Mouse (Mus musculus): ENCODE measurements at regions not wholly inside any gene's neighbourhood (a gene's known extent, or its start where the extent isn't known, plus 50 kb on each side); places are given as distances from the start of the nearest gene placed in this dataset.
"Not testable (repeated sequence)": the region's sequence is repeated elsewhere in the genome, so short reads cannot be mapped to it uniquely, and the experiment has no call there.

- no peak overlapping the region for H3K4me2 ChIP-seq (ENCODE audit: insufficient read depth, low read depth, poor library complexity, severe bottlenecking)
- in situ Hi-C loops (cut with MboI; ENCODE audit: low pct_ligation_motif_present, low pct_unique_long_range_greater_than_20kb, low sequenced_read_pairs) = no loop called here
- H3K9ac ChIP-seq (ENCODE audit: insufficient read depth, low read depth) = no peak overlapping the region
- H3K9me3 ChIP-seq (replicated peaks; ENCODE audit: low read length) = peaks cover 8% of the 10 kb centered on the region
- no peaks in the 10 kb centered on the region for H3K27me3 ChIP-seq (replicated peaks)
- no peak for DNase-seq (ENCODE audit: extremely low read depth)
- no peaks in the 10 kb centered on the region for H3K36me3 ChIP-seq (replicated peaks in 1 of 2; ENCODE audit: control insufficient read depth in 1 of 2, insufficient read depth in 1 of 2, low read length in 1 of 2)
- H3K4me1 ChIP-seq (ENCODE audit: control insufficient read depth in 1 of 2, insufficient read depth in 2 of 2) = no peaks in the 10 kb centered on the region
- H3K4me3 ChIP-seq (replicated peaks in 1 of 3; ENCODE audit: low read depth in 2 of 3, low read length in 2 of 3, poor library complexity in 1 of 3) = no peak overlapping the region
- H3K27ac ChIP-seq (ENCODE audit: insufficient read depth, low read depth) = no peak overlapping the region
- H3K79me2 ChIP-seq (replicated peaks; ENCODE audit: control insufficient read depth, extremely low read depth, insufficient read depth, poor library complexity, severe bottlenecking) = no peaks in the 10 kb centered on the region
- dilution Hi-C loops (cut with MboI; ENCODE audit: extremely low pct_ligation_motif_present, extremely low pct_unique_long_range_greater_than_20kb, low sequenced_read_pairs) = no loop called here
- TF ChIP-seq MEF2A (IDR thresholded peaks at IDR 0.05; ENCODE audit: borderline replicate concordance, low read depth, low read length) (no peak), CHD1 (IDR thresholded peaks at IDR 0.05; ENCODE audit: low read depth, low read length) (no peak), USF1 (IDR thresholded peaks at IDR 0.05; ENCODE audit: low read depth, low read length) (no peak), ELF1 (IDR thresholded peaks at IDR 0.05; ENCODE audit: low read depth, low read length) (no peak)
These were observed 192.3 kb downstream of the Akain1 start for GRCm38 (mm10) chr17:69631411-69631810.

- H3K79me2 ChIP-seq (replicated peaks; ENCODE audit: control insufficient read depth, extremely low read depth, insufficient read depth, poor library complexity, severe bottlenecking); H3K4me2 ChIP-seq (ENCODE audit: insufficient read depth, low read depth, poor library complexity, severe bottlenecking); DNase-seq (ENCODE audit: extremely low read depth); H3K4me3 ChIP-seq (replicated peaks in 1 of 3; ENCODE audit: low read depth in 2 of 3, low read length in 2 of 3, poor library complexity in 1 of 3); in situ Hi-C loops (cut with MboI; ENCODE audit: low pct_ligation_motif_present, low pct_unique_long_range_greater_than_20kb, low sequenced_read_pairs); dilution Hi-C loops (cut with MboI; ENCODE audit: extremely low pct_ligation_motif_present, extremely low pct_unique_long_range_greater_than_20kb, low sequenced_read_pairs); H3K36me3 ChIP-seq (replicated peaks in 1 of 2; ENCODE audit: control insufficient read depth in 1 of 2, insufficient read depth in 1 of 2, low read length in 1 of 2); H3K9ac ChIP-seq (ENCODE audit: insufficient read depth, low read depth); H3K27me3 ChIP-seq (replicated peaks); H3K9me3 ChIP-seq (replicated peaks; ENCODE audit: low read length); H3K27ac ChIP-seq (ENCODE audit: insufficient read depth, low read depth); H3K4me1 ChIP-seq (ENCODE audit: control insufficient read depth in 1 of 2, insufficient read depth in 2 of 2): not testable (repeated sequence)
These were observed 211.4 kb downstream of the Akain1 start for GRCm38 (mm10) chr17:69650496-69650895.

GRCm38 (mm10) chr17:69654586-69654985, 215.5 kb downstream of the Akain1 start:
- dilution Hi-C loops (cut with MboI; ENCODE audit: extremely low pct_ligation_motif_present, extremely low pct_unique_long_range_greater_than_20kb, low sequenced_read_pairs) = no loop called here

GRCm38 (mm10) chr17:69672530-69672929, 233.4 kb downstream of the Akain1 start:
- Histone ChIP-seq H3K27me3 (replicated peaks) (no peaks in the 10 kb centered on the region), H3K79me2 (replicated peaks; ENCODE audit: control insufficient read depth, extremely low read depth, insufficient read depth, poor library complexity, severe bottlenecking) (no peaks in the 10 kb centered on the region), H3K27ac (ENCODE audit: insufficient read depth, low read depth) (no peak overlapping the region), H3K9ac (ENCODE audit: insufficient read depth, low read depth) (no peak overlapping the region), H3K4me3 (replicated peaks in 1 of 3; ENCODE audit: low read depth in 2 of 3, low read length in 2 of 3, poor library complexity in 1 of 3) (no peak overlapping the region), H3K4me2 (ENCODE audit: insufficient read depth, low read depth, poor library complexity, severe bottlenecking) (no peak overlapping the region), H3K9me3 (replicated peaks; ENCODE audit: low read length) (peaks cover 40% of the 10 kb centered on the region), H3K36me3 (replicated peaks in 1 of 2; ENCODE audit: control insufficient read depth in 1 of 2, insufficient read depth in 1 of 2, low read length in 1 of 2) (no peaks in the 10 kb centered on the region), H3K4me1 (ENCODE audit: control insufficient read depth in 1 of 2, insufficient read depth in 2 of 2) (no peaks in the 10 kb centered on the region)
- dilution Hi-C loops (cut with MboI; ENCODE audit: extremely low pct_ligation_motif_present, extremely low pct_unique_long_range_greater_than_20kb, low sequenced_read_pairs) = no loop called here
- no peak for TF ChIP-seq SMC3 (IDR thresholded peaks at IDR 0.05; ENCODE audit: low read depth, low read length)
- TF ChIP-seq NELFE (IDR thresholded peaks at IDR 0.05; ENCODE audit: low read depth, low read length) = no peak
- TF ChIP-seq HCFC1 (IDR thresholded peaks at IDR 0.05; ENCODE audit: low read depth, low read length) = no peak
- no peak for TF ChIP-seq ETS1 (conservative IDR thresholded peaks at IDR 0.05; ENCODE audit: low read depth, low read length)
- TF ChIP-seq UBTF (IDR thresholded peaks at IDR 0.05; ENCODE audit: low read depth, low read length) = no peak
- no peak for TF ChIP-seq MAFK (IDR thresholded peaks at IDR 0.05; ENCODE audit: insufficient replicate concordance, low read length)
- no peak for TF ChIP-seq MAX (IDR thresholded peaks at IDR 0.05; ENCODE audit: low read length)
- TF ChIP-seq NRF1 (IDR thresholded peaks at IDR 0.05; ENCODE audit: low read depth, low read length) = no peak
- TF ChIP-seq CHD2 (IDR thresholded peaks at IDR 0.05; ENCODE audit: low read length) = no peak
- TF ChIP-seq TBP (conservative IDR thresholded peaks at IDR 0.05; ENCODE audit: low read depth, low read length) = no peak
- TF ChIP-seq SIN3A (IDR thresholded peaks at IDR 0.05; ENCODE audit: low read length) = no peak
- TF ChIP-seq PAX5 (IDR thresholded peaks at IDR 0.05; ENCODE audit: low read length) = no peak
- TF ChIP-seq ZC3H11A (IDR thresholded peaks at IDR 0.05; ENCODE audit: low read depth, low read length) = no peak
- in situ Hi-C loops (cut with MboI; ENCODE audit: low pct_ligation_motif_present, low pct_unique_long_range_greater_than_20kb, low sequenced_read_pairs) = no loop called here
- no peak for DNase-seq (ENCODE audit: extremely low read depth)

More at GRCm38 (mm10) chr17:69654586-69654985, 215.5 kb downstream of the Akain1 start:
- in situ Hi-C loops (cut with MboI; ENCODE audit: low pct_ligation_motif_present, low pct_unique_long_range_greater_than_20kb, low sequenced_read_pairs) = no loop called here
- Histone ChIP-seq H3K79me2 (replicated peaks; ENCODE audit: control insufficient read depth, extremely low read depth, insufficient read depth, poor library complexity, severe bottlenecking) (no peaks in the 10 kb centered on the region), H3K9me3 (replicated peaks; ENCODE audit: low read length) (peaks cover 18% of the 10 kb centered on the region), H3K4me2 (ENCODE audit: insufficient read depth, low read depth, poor library complexity, severe bottlenecking) (no peak overlapping the region), H3K27me3 (replicated peaks) (no peaks in the 10 kb centered on the region), H3K27ac (ENCODE audit: insufficient read depth, low read depth) (no peak overlapping the region), H3K4me3 (replicated peaks in 1 of 3; ENCODE audit: low read depth in 2 of 3, low read length in 2 of 3, poor library complexity in 1 of 3) (no peak overlapping the region), H3K4me1 (ENCODE audit: control insufficient read depth in 1 of 2, insufficient read depth in 2 of 2) (no peaks in the 10 kb centered on the region), H3K9ac (ENCODE audit: insufficient read depth, low read depth) (no peak overlapping the region), H3K36me3 (replicated peaks in 1 of 2; ENCODE audit: control insufficient read depth in 1 of 2, insufficient read depth in 1 of 2, low read length in 1 of 2) (no peaks in the 10 kb centered on the region)
- TF ChIP-seq RCOR1 (conservative IDR thresholded peaks at IDR 0.05; ENCODE audit: low read depth, low read length) = no peak
- no peak for DNase-seq (ENCODE audit: extremely low read depth)

Data from CH12.LX (cell line).